Mouse (Mus musculus) bone marrow macrophage, adult 2 months (primary cell): Measurements from ENCODE around the gene Gpr152. TPM values are rescaled to one million over a fixed set of nuclear protein-coding genes. Genes with fewer than 3 reads are reported as not detected.

ENCODE experiments used
- H3K27ac ChIP-seq: 2 replicates; pipeline ENCODE4 v1.5.1; 2012; ENCODE audit warnings: low read depth, low read length; ENCODE audit not compliant: insufficient read depth
- H3K4me1 ChIP-seq: 2 replicates; pipeline ENCODE4 v1.6.1; 2012; ENCODE audit warnings: low read length; ENCODE audit not compliant: control insufficient read depth, insufficient read depth
- H3K4me3 ChIP-seq: 2 replicates; pipeline ENCODE4 v1.5.1; 2012; ENCODE audit warnings: mild to moderate bottlenecking, low read length, moderate library complexity; ENCODE audit not compliant: insufficient read depth
- CTCF ChIP-seq: IDR thresholded peaks from 2 replicates; pipeline ENCODE4 v1.5.1; 2012; ENCODE audit warnings: low read depth, mild to moderate bottlenecking, low read length, moderate library complexity
- POLR2A ChIP-seq: IDR thresholded peaks from 2 replicates; pipeline ENCODE4 v1.6.1; 2012; ENCODE audit warnings: mild to moderate bottlenecking, low read depth, low read length, borderline replicate concordance
- polyA plus RNA-seq: library from polyadenylated mRNA; stranded (reverse); fragments of >200 nt; gene quantifications from 2 replicates; pipeline ENCODE4 v1.2.4, GENCODE M21; 2012; ENCODE audit not compliant: missing spikeins, insufficient read depth, insufficient read length

Gpr152 gene
- polyA plus RNA-seq, 1 experiment = not detected

- Histone ChIP-seq H3K4me1 (peaks cover 25% of the 10 kb centered on the region), H3K4me3 (no peak overlapping the region), H3K27ac (no peak overlapping the region)
- TF ChIP-seq CTCF (no peak), POLR2A (no peak)
These were observed 27.3 kb downstream of the Gpr152 start for GRCm38 (mm10) chr19:4166678-4167476.

- H3K27ac ChIP-seq = peak overlapping the region; percentile 26
- peaks cover 20% of the 10 kb centered on the region for H3K4me1 ChIP-seq
- H3K4me3 ChIP-seq = peak overlapping the region; percentile 47
- TF ChIP-seq POLR2A (no peak), CTCF (no peak; the same call in 1 of the 2 replicates)
These were observed 29.8 kb downstream of the Gpr152 start for GRCm38 (mm10) chr19:4169378-4169784.

- Histone ChIP-seq H3K4me3 (peak overlapping the region; percentile 47), H3K4me1 (peaks cover 16% of the 10 kb centered on the region), H3K27ac (peak overlapping the region; percentile 26)
- TF ChIP-seq CTCF (no peak; the same call in 1 of the 2 replicates), POLR2A (no peak)
These were observed 30.2 kb downstream of the Gpr152 start for GRCm38 (mm10) chr19:4169810-4170209.

GRCm38 (mm10) chr19:4170723-4171392, 31.3 kb downstream of the Gpr152 start:
- Histone ChIP-seq H3K4me1 (peaks cover 10% of the 10 kb centered on the region), H3K4me3 (no peak overlapping the region), H3K27ac (no peak overlapping the region)
- no peak for TF ChIP-seq POLR2A
- TF ChIP-seq CTCF = no peak

- H3K4me1 ChIP-seq = peaks cover 10% of the 10 kb centered on the region
These were observed 32.1 kb downstream of the Gpr152 start for GRCm38 (mm10) chr19:4171393-4172290.

GRCm38 (mm10) chr19:4172925-4173324, 33.3 kb downstream of the Gpr152 start:
- no peak overlapping the region for H3K4me3 ChIP-seq
- no peak for TF ChIP-seq CTCF
- no peak for TF ChIP-seq POLR2A
- peaks cover 10% of the 10 kb centered on the region for H3K4me1 ChIP-seq
- no peak overlapping the region for H3K27ac ChIP-seq

More at GRCm38 (mm10) chr19:4171393-4172290, 32.1 kb downstream of the Gpr152 start:
- H3K27ac ChIP-seq = no peak overlapping the region
- H3K4me3 ChIP-seq = no peak overlapping the region
- TF ChIP-seq CTCF (no peak), POLR2A (no peak)

GRCm38 (mm10) chr19:4175368-4175947, 35.9 kb downstream of the Gpr152 start, which contains the start of gene Carns1:
Gene Carns1, minus strand, starts transcription at chr19:4175479.
- Histone ChIP-seq H3K4me3 (no peak within 1 kb of the TSS), H3K27ac (no peak within 1 kb of the TSS), H3K4me1 (0 out of 2 replicates have a peak, but pooled peaks cover 5% of the 10 kb centered on the region)
- TF ChIP-seq POLR2A = no peak
- TF ChIP-seq CTCF = no peak

GRCm38 (mm10) chr19:4180411-4180810, 40.8 kb downstream of the Gpr152 start:
- H3K4me1 ChIP-seq = peaks cover 6% of the 10 kb centered on the region
- TF ChIP-seq POLR2A (no peak), CTCF (no peak)
- no peak overlapping the region for H3K4me3 ChIP-seq
- no peak overlapping the region for H3K27ac ChIP-seq

GRCm38 (mm10) chr19:4181892-4182291, 42.3 kb downstream of the Gpr152 start:
- TF ChIP-seq POLR2A = no peak
- no peak overlapping the region for H3K4me3 ChIP-seq
- no peak overlapping the region for H3K27ac ChIP-seq
- peaks cover 6% of the 10 kb centered on the region for H3K4me1 ChIP-seq
